Mouse (Mus musculus): ENCODE data around the gene Hoxd9. TPM values are rescaled to one million over a fixed set of nuclear protein-coding genes. Genes with fewer than 3 reads are reported as not detected.
A peak's percentile ranks its signal among the peaks of the same experiment; 100 is the strongest.

The Hoxd9 gene
- total RNA-seq, 2 experiments from 2014 or later, result not detected

Small RNA genes within 50 kb of the gene (microRNA-seq; reads per million reads assigned to microRNA genes)
- not detected for gene Gm44463
- gene Mir10b, result 27.1 reads per million, percentile 43 among the genes with 10 or more reads in this experiment

Other genes with a start within 250 kb of the Hoxd9 start
- 10 to 100 TPM; 70.4 to 78.0 TPM for gene Lnpk, start 118.3 kb upstream of the Hoxd9 start, total RNA-seq (2021)
- gene Evx2, start 38.2 kb upstream of the Hoxd9 start, total RNA-seq (2021), result not detected
- gene Hoxd13, start 29.4 kb upstream of the Hoxd9 start, total RNA-seq (2021), result not detected
- not detected for gene Hoxd12, start 22.7 kb upstream of the Hoxd9 start, total RNA-seq (2021)
- gene Hoxd11, start 18.2 kb upstream of the Hoxd9 start, total RNA-seq (2021), result not detected
- not detected for gene Hoxd10, start 5.8 kb upstream of the Hoxd9 start, total RNA-seq (2021)
- gene Hoxd8, start 6.9 kb downstream of the Hoxd9 start, total RNA-seq (2021), result not detected
- gene Hoxd3, start 14.2 kb downstream of the Hoxd9 start, total RNA-seq (2021), result not detected
- not detected for gene Hoxd4, start 14.2 kb downstream of the Hoxd9 start, total RNA-seq (2021)
- gene Gm28230, start 29.0 kb downstream of the Hoxd9 start, total RNA-seq (2021), result not detected
- not detected for gene Hoxd1, start 65.3 kb downstream of the Hoxd9 start, total RNA-seq (2021)
- 10 to 100 TPM; 45.3 to 45.4 TPM for gene Mtx2, start 128.1 kb downstream of the Hoxd9 start, total RNA-seq (2021)